Comparison of ENCODE assay signal across 8 mouse cellular contexts in the genomic region with DNA sequence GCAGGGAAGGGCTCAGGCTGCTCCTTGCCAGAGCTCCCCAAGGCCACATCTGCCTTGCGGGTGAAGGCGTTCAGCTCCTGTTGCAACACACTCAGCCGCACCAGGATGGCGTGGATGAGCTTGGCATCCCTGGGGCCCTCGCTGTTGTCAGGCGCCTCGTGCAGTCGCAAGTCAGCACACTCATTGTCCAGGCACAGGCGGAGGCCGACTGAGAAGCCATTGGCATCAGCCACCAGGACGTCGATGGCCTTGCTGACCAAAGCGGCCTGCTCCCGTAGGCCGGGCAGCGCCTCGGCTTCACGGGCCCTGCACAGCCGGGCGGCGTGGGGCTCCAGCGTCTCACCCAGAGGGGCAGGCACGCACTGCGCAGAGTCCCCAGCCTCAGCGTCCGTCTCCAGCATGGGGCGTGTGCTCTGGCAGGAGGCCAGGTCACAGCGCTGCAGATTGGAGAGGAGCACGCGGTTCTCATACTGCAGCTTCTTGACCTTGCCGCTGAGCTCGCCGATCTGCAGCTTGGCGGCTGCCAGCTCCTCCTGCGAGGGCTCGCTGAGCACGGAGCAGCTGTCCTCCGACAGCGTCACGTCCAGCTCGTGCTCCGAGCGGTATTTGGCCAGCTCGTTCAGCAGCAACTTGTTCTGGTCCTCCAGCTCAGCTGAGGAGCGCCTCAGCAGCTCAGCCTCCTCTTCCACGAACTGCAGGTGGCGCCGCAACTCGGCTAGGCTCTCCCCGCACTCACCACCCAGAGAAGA. TPM values are rescaled to one million over a fixed set of nuclear protein-coding genes. Genes with fewer than 3 reads are reported as not detected.
DNase-seq lines count a peak whose midpoint lies in the region; ATAC-seq and TF ChIP-seq lines count a peak whose summit lies in the region.

No protein-coding gene starts in this region.

- no peak for TF ChIP-seq RAD21 in CH12.LX (IDR thresholded peaks at IDR 0.05; ENCODE audit: low read depth, low read length)

- H3K27ac ChIP-seq in heart, embryonic 12.5 days (ENCODE audit: poor library complexity, severe bottlenecking): no peak overlapping the region
- no peak overlapping the region for H3K27ac ChIP-seq in CH12.LX (ENCODE audit: insufficient read depth, low read depth)
- H3K27ac ChIP-seq in lung, embryonic 14.5 days (ENCODE audit: low read depth): no peak overlapping the region; the same call in 1 of the 2 replicates

- no peak overlapping the region for H3K4me2 ChIP-seq in heart, embryonic 12.5 days
- H3K4me2 ChIP-seq in CH12.LX (ENCODE audit: insufficient read depth, low read depth, poor library complexity, severe bottlenecking): no peak overlapping the region
- H3K4me2 ChIP-seq in lung, embryonic 14.5 days: no peak overlapping the region

- in situ Hi-C loops in CH12.LX (cut with MboI; ENCODE audit: low pct_ligation_motif_present, low pct_unique_long_range_greater_than_20kb, low sequenced_read_pairs): loop anchor here (5.0 kb wide), 1 partner anchor 47 kb away; the partner anchor contains the start of gene Tldc2

- DNase-seq in heart, adult 9 months (ENCODE audit: low spot score in 2 of 2): no peak
- DNase-seq in CH12.LX (ENCODE audit: extremely low read depth): no peak
- DNase-seq in brain, embryonic 14.5 days (ENCODE audit: low read depth): peak; percentile 62
- peak; percentile 91 for DNase-seq in lung, embryonic 14.5 days
- no peak for DNase-seq in frontal cortex, postnatal 36 days (ENCODE audit: low spot score in 2 of 2)

- peaks cover 73% of the 10 kb centered on the region for H3K36me3 ChIP-seq in heart, embryonic 12.5 days
- peaks cover 5 to 22% of the 10 kb centered on the region in 2 experiments for H3K36me3 ChIP-seq in CH12.LX (replicated peaks in 1 of 2; ENCODE audit: control insufficient read depth in 1 of 2, insufficient read depth in 1 of 2, low read length in 1 of 2)
- peaks cover 84% of the 10 kb centered on the region for H3K36me3 ChIP-seq in lung, embryonic 14.5 days (ENCODE audit: insufficient read depth)

- peak; percentile 61; the same call in 1 of the 2 replicates for ATAC-seq in heart, embryonic 12.5 days (ENCODE audit: insufficient number of reproducible peaks, low FRiP score)
- peak; percentile 93 for ATAC-seq in lung, embryonic 14.5 days (ENCODE audit: insufficient read depth)
- no peak for ATAC-seq in granulocyte monocyte progenitor cell, adult 5-6 weeks (replicated peaks; ENCODE audit: poor library complexity, severe bottlenecking)
- ATAC-seq in inflammation-experienced regulatory T-cells, adult 6 months: no peak

- dilution Hi-C loops in CH12.LX (cut with MboI; ENCODE audit: extremely low pct_ligation_motif_present, extremely low pct_unique_long_range_greater_than_20kb, low sequenced_read_pairs): no loop called here

- no peak for TF ChIP-seq POLR2A in CH12.LX (IDR thresholded peaks at IDR 0.05; ENCODE audit: low read depth, low read length)
- no peak for TF ChIP-seq POLR2A in brain, embryonic 14.5 days (IDR thresholded peaks at IDR 0.05; ENCODE audit: borderline replicate concordance, extremely low read depth, insufficient read depth, insufficient read length, poor library complexity, severe bottlenecking)

- no peak overlapping the region for H3K4me3 ChIP-seq in heart, embryonic 12.5 days
- H3K4me3 ChIP-seq in CH12.LX (replicated peaks in 1 of 3; ENCODE audit: low read depth in 2 of 3, low read length in 2 of 3, poor library complexity in 1 of 3): no peak overlapping the region
- no peak overlapping the region for H3K4me3 ChIP-seq in lung, embryonic 14.5 days (ENCODE audit: low read depth, low read length)

- no peaks in the 10 kb centered on the region; the same call in 1 of the 2 replicates for H3K9me3 ChIP-seq in heart, embryonic 12.5 days (replicated peaks)
- H3K9me3 ChIP-seq in CH12.LX (replicated peaks; ENCODE audit: low read length): no peaks in the 10 kb centered on the region
- H3K9me3 ChIP-seq in lung, embryonic 14.5 days (ENCODE audit: low read depth, low read length): no peaks in the 10 kb centered on the region

- no peaks in the 10 kb centered on the region for H3K79me2 ChIP-seq in CH12.LX (replicated peaks; ENCODE audit: control insufficient read depth, extremely low read depth, insufficient read depth, poor library complexity, severe bottlenecking)

- no peak overlapping the region for H3K9ac ChIP-seq in heart, embryonic 12.5 days
- no peak overlapping the region for H3K9ac ChIP-seq in CH12.LX (ENCODE audit: insufficient read depth, low read depth)
- H3K9ac ChIP-seq in lung, embryonic 14.5 days: no peak overlapping the region

- WGBS in heart, embryonic 12.5 days: 81% methylated on average over 50 of the region's 50 CpGs
- 66% methylated on average over 50 of the region's 50 CpGs for WGBS in lung, embryonic 14.5 days

- no peak for TF ChIP-seq EP300 in CH12.LX (IDR thresholded peaks at IDR 0.05; ENCODE audit: low read length)

- H3K27me3 ChIP-seq in heart, embryonic 12.5 days (replicated peaks): no peaks in the 10 kb centered on the region
- no peaks in the 10 kb centered on the region for H3K27me3 ChIP-seq in CH12.LX (replicated peaks)
- no peaks in the 10 kb centered on the region for H3K27me3 ChIP-seq in lung, embryonic 14.5 days (ENCODE audit: insufficient read depth, low read length)

- no peaks in the 10 kb centered on the region for H3K4me1 ChIP-seq in heart, embryonic 12.5 days (replicated peaks)
- peaks cover 0 to 2% of the 10 kb centered on the region in 2 experiments; a peak in 1 of 4 replicates for H3K4me1 ChIP-seq in CH12.LX (ENCODE audit: control insufficient read depth in 1 of 2, insufficient read depth in 2 of 2)
- 0 out of 2 replicates have a peak, but pooled peaks cover 2% of the 10 kb centered on the region for H3K4me1 ChIP-seq in lung, embryonic 14.5 days (ENCODE audit: insufficient read depth)

- TF ChIP-seq CTCF in CH12.LX (conservative IDR thresholded peaks at IDR 0.05 in 1 of 2, IDR thresholded peaks at IDR 0.05 in 1 of 2; ENCODE audit: low read depth in 2 of 2, low read length in 2 of 2): peak in 1 of 2 experiments; percentile 20; a peak in 2 of 4 replicates
- 0 out of 2 replicates have a peak, but pooled peaks have one; percentile 10 for TF ChIP-seq CTCF in brain, embryonic 14.5 days (IDR thresholded peaks at IDR 0.05; ENCODE audit: borderline replicate concordance, extremely low read depth, insufficient read depth, insufficient read length)
- TF ChIP-seq CTCF in lung, embryonic 14.5 days (IDR thresholded peaks at IDR 0.05; ENCODE audit: low read depth): peak; percentile 54

TF ChIP-seq in CH12.LX, 34 proteins besides CTCF, POLR2A, EP300 and RAD21 (continues in another document):
- TF ChIP-seq SMC3 (IDR thresholded peaks at IDR 0.05; ENCODE audit: low read depth, low read length) (peak; percentile 9; the same call in 1 of the 2 replicates), IRF4 (IDR thresholded peaks at IDR 0.05; ENCODE audit: low read depth, low read length) (no peak), ZNF384 (IDR thresholded peaks at IDR 0.05; ENCODE audit: low read depth, low read length) (no peak), MXI1 (IDR thresholded peaks at IDR 0.05; ENCODE audit: low read depth, low read length) (no peak), CHD2 (IDR thresholded peaks at IDR 0.05; ENCODE audit: low read length) (no peak)

RNA-seq across cellular contexts. Expression of gene Dsn1, which starts 33.1 kb away (rescaled TPM):
- 39.1 and 41.0 TPM in 2 replicates for polyA plus RNA-seq in heart, embryonic 12.5 days (2016; fragmentation: Nextera tagmentation; extraction: Ambion mirVana)
- total RNA-seq in CH12.LX (2012; rRNA removed) (23.2 and 23.4 TPM in 2 replicates), CH12.LX (2014; rRNA removed) (34.3 and 38.0 TPM in 2 replicates)
- 25.6 and 26.5 TPM in 2 replicates for polyA plus RNA-seq in CH12.LX (2012; ENCODE audit: insufficient read length, low read depth)
- polyA plus RNA-seq in brain, embryonic 14.5 days (2012; rRNA removed): 12.6 and 17.3 TPM in 2 replicates
- polyA plus RNA-seq in lung, embryonic 14.5 days (2014; fragmentation: Nextera tagmentation; extraction: Ambion mirVana): 44.2 and 46.6 TPM in 2 replicates
- total RNA-seq in granulocyte monocyte progenitor cell, adult 5-6 weeks (2014; fragmentation: Nextera tagmentation): 17.8 and 23.9 TPM in 2 replicates
- total RNA-seq in granulocyte monocyte progenitor cell, adult 5-6 weeks (2017): 36.9 and 50.6 TPM in 2 replicates
- 10 to 100 TPM; 10.3 to 34.2 (median 11.3) TPM for polyA plus RNA-seq in inflammation-experienced regulatory T-cells, adult 6 months (2017; shearing (Covaris generic))

RNA-seq across cellular contexts. Expression of gene Soga1, which starts 39.0 kb away (rescaled TPM):
- polyA plus RNA-seq in heart, embryonic 12.5 days (2016; fragmentation: Nextera tagmentation; extraction: Ambion mirVana): 4.5 and 5.2 TPM in 2 replicates
- total RNA-seq in CH12.LX (2012; rRNA removed) (1.0 and 2.0 TPM in 2 replicates), CH12.LX (2014; rRNA removed) (0.31 and 0.39 TPM in 2 replicates)
- 1.8 and 2.0 TPM in 2 replicates for polyA plus RNA-seq in CH12.LX (2012; ENCODE audit: insufficient read length, low read depth)
- polyA plus RNA-seq in brain, embryonic 14.5 days (2012; rRNA removed): 21.3 and 40.2 TPM in 2 replicates
- 8.6 and 8.9 TPM in 2 replicates for polyA plus RNA-seq in lung, embryonic 14.5 days (2014; fragmentation: Nextera tagmentation; extraction: Ambion mirVana)
- total RNA-seq in granulocyte monocyte progenitor cell, adult 5-6 weeks (2014; fragmentation: Nextera tagmentation): 4.4 and 5.7 TPM in 2 replicates
- total RNA-seq in granulocyte monocyte progenitor cell, adult 5-6 weeks (2017): 2.5 TPM in 2 replicates
- polyA plus RNA-seq in inflammation-experienced regulatory T-cells, adult 6 months (2017; shearing (Covaris generic)): under 1 TPM in 1 of 3 experiments, not detected in 2; 0.17 TPM

RNA-seq across cellular contexts. Expression of gene Tldc2, which starts 46.8 kb away (rescaled TPM):
- not detected in 2 replicates for polyA plus RNA-seq in heart, embryonic 12.5 days (2016; fragmentation: Nextera tagmentation; extraction: Ambion mirVana)
- total RNA-seq in CH12.LX (2012; rRNA removed): not detected in 2 replicates
- total RNA-seq in CH12.LX (2014; rRNA removed): not detected in 2 replicates
- polyA plus RNA-seq in CH12.LX (2012; ENCODE audit: insufficient read length, low read depth): not detected in 2 replicates
- polyA plus RNA-seq in brain, embryonic 14.5 days (2012; rRNA removed): not detected in 2 replicates
- polyA plus RNA-seq in lung, embryonic 14.5 days (2014; fragmentation: Nextera tagmentation; extraction: Ambion mirVana): not detected in 2 replicates
- total RNA-seq in granulocyte monocyte progenitor cell, adult 5-6 weeks (2014; fragmentation: Nextera tagmentation): not detected in 2 replicates
- not detected in 2 replicates for total RNA-seq in granulocyte monocyte progenitor cell, adult 5-6 weeks (2017)
- polyA plus RNA-seq in inflammation-experienced regulatory T-cells, adult 6 months (2017; shearing (Covaris generic)): not detected

RNA-seq across cellular contexts. Expression of gene Ndrg3, which starts 48.2 kb away (rescaled TPM):
- polyA plus RNA-seq in heart, embryonic 12.5 days (2016; fragmentation: Nextera tagmentation; extraction: Ambion mirVana): 31.3 and 32.3 TPM in 2 replicates
- 20.9 and 21.8 TPM in 2 replicates for total RNA-seq in CH12.LX (2012; rRNA removed)
- total RNA-seq in CH12.LX (2014; rRNA removed): 12.9 and 16.6 TPM in 2 replicates
- polyA plus RNA-seq in CH12.LX (2012; ENCODE audit: insufficient read length, low read depth): 27.5 and 34.3 TPM in 2 replicates
- polyA plus RNA-seq in brain, embryonic 14.5 days (2012; rRNA removed): 123 and 144 TPM in 2 replicates
- polyA plus RNA-seq in lung, embryonic 14.5 days (2014; fragmentation: Nextera tagmentation; extraction: Ambion mirVana): 43.7 TPM in 2 replicates
- 25.7 and 28.1 TPM in 2 replicates for total RNA-seq in granulocyte monocyte progenitor cell, adult 5-6 weeks (2014; fragmentation: Nextera tagmentation)
- total RNA-seq in granulocyte monocyte progenitor cell, adult 5-6 weeks (2017): 22.5 and 25.1 TPM in 2 replicates
- 100 to 1,000 TPM in 2 of 3 experiments, 10 to 100 TPM in 1; 72.3 to 142 (median 105) TPM for polyA plus RNA-seq in inflammation-experienced regulatory T-cells, adult 6 months (2017; shearing (Covaris generic))

Comparison
In these comparisons a context has a peak if more than half of its experiments do, and no peak if none do; other contexts are left out.
1. ATAC-seq: peak in heart, embryonic 12.5 days (single experiment) and lung, embryonic 14.5 days (single experiment); none in granulocyte monocyte progenitor cell, adult 5-6 weeks (single experiment) and inflammation-experienced regulatory T-cells, adult 6 months (single experiment).
2. DNase-seq: peak in brain, embryonic 14.5 days (single experiment) and lung, embryonic 14.5 days (single experiment); none in heart, adult 9 months (0 of 2), CH12.LX (single experiment) and frontal cortex, postnatal 36 days (0 of 2).